Comparison of ENCODE assay signal across 27 mouse cellular contexts in the genomic region with DNA sequence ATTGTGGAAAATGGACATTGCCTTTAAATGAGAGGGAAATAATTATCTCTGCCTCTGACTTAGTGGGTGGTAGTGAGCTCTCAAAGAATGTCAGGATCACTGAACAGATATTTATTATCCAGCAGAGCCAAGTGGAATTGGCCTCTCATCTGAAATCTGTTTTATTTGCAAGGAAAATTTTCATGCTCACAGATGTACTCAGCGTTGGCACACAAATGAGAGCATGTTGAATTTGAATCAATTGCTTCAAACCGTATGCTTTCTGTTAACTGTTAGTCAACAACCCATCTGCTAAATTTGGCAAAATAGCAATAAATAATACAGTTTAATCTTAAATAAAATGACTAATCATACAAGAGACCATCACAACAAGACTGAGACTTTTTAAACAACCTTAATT.
DNase-seq lines count a peak whose midpoint lies in the region; ATAC-seq lines count a peak whose summit lies in the region.
"Had no signal": no experiment of that assay in that cellular context is flagged by ENCODE, and none has a peak within 500 bp of the region (broad histone marks: within the 10 kb centered on the region; RNA-seq: fewer than 3 reads in every experiment).

No protein-coding gene starts in this region.

- 55% methylated on average over 2 of the region's 2 CpGs for WGBS in forebrain, embryonic 15.5 days
- WGBS in forebrain, embryonic 12.5 days = 88% methylated on average over 2 of the region's 2 CpGs
- WGBS in forebrain, embryonic 16.5 days = 49% methylated on average over 2 of the region's 2 CpGs
- 92% methylated on average over 2 of the region's 2 CpGs for WGBS in kidney, embryonic 14.5 days

- H3K36me3 ChIP-seq in forebrain, embryonic 15.5 days = no peaks in the 10 kb centered on the region
- no peaks in the 10 kb centered on the region for H3K36me3 ChIP-seq in forebrain, embryonic 12.5 days (replicated peaks)
- H3K36me3 ChIP-seq in forebrain, embryonic 16.5 days (ENCODE audit: control insufficient read depth, insufficient read depth) = no peaks in the 10 kb centered on the region
- H3K36me3 ChIP-seq in kidney, embryonic 14.5 days (ENCODE audit: control insufficient read depth, insufficient read depth, low read length) = no peaks in the 10 kb centered on the region
- H3K36me3 ChIP-seq: G1E; heart, embryonic 13.5 days; limb, embryonic 10.5 days; liver, embryonic 15.5 days; midbrain, embryonic 13.5 days had no signal

- no peak overlapping the region for H3K9ac ChIP-seq in forebrain, embryonic 15.5 days (replicated peaks)
- H3K9ac ChIP-seq in forebrain, embryonic 12.5 days = no peak overlapping the region
- no peak overlapping the region for H3K9ac ChIP-seq in forebrain, embryonic 16.5 days (replicated peaks; ENCODE audit: low read depth, low read length)
- H3K9ac ChIP-seq in kidney, embryonic 14.5 days (ENCODE audit: low read depth, low read length) = no peak overlapping the region
- H3K9ac ChIP-seq: heart, embryonic 13.5 days; liver, embryonic 15.5 days; midbrain, embryonic 13.5 days had no signal

- DNase-seq in brain, adult 2 months (ENCODE audit: low read depth, low spot score) = peak; percentile 53
- DNase-seq in layer of hippocampus, adult 9-11 months = peak; percentile 24
- DNase-seq in spleen, postnatal 36 days (ENCODE audit: low spot score in 2 of 2) = no peak
- DNase-seq: adrenal gland, adult 2 months; cerebellum, adult 8-10 months; cerebellum, postnatal 36 days; gastrocnemius, postnatal 36 days; heart, adult 2 months; heart, postnatal 14 days; kidney, adult 11 months; kidney, postnatal 4 days; liver; lung, postnatal 14 days; right cerebral cortex, postnatal 25 days; spleen, adult 18-20 months; thymus, postnatal 25 days had no signal

- no peaks in the 10 kb centered on the region for H3K9me3 ChIP-seq in forebrain, embryonic 15.5 days
- H3K9me3 ChIP-seq in forebrain, embryonic 12.5 days = no peaks in the 10 kb centered on the region
- no peaks in the 10 kb centered on the region for H3K9me3 ChIP-seq in forebrain, embryonic 16.5 days (ENCODE audit: control insufficient read depth, low read length)
- no peaks in the 10 kb centered on the region for H3K9me3 ChIP-seq in kidney, embryonic 14.5 days (ENCODE audit: control insufficient read depth, low read length)
- H3K9me3 ChIP-seq: G1E; heart, embryonic 13.5 days; limb, embryonic 10.5 days; liver, embryonic 15.5 days; megakaryocyte, embryonic 14.5 days; midbrain, embryonic 13.5 days had no signal

- H3K4me3 ChIP-seq in forebrain, embryonic 15.5 days = no peak overlapping the region
- no peak overlapping the region for H3K4me3 ChIP-seq in forebrain, embryonic 12.5 days (replicated peaks)
- no peak overlapping the region for H3K4me3 ChIP-seq in forebrain, embryonic 16.5 days (replicated peaks; ENCODE audit: low read length)
- H3K4me3 ChIP-seq in kidney, embryonic 14.5 days (ENCODE audit: low read length) = no peak overlapping the region
- H3K4me3 ChIP-seq: heart, adult 2 months; heart, embryonic 13.5 days; limb, embryonic 10.5 days; liver, embryonic 15.5 days; megakaryocyte, embryonic 14.5 days; midbrain, embryonic 13.5 days had no signal

- H3K4me2 ChIP-seq in forebrain, embryonic 15.5 days (replicated peaks) = no peak overlapping the region
- H3K4me2 ChIP-seq in forebrain, embryonic 12.5 days = no peak overlapping the region
- H3K4me2 ChIP-seq in forebrain, embryonic 16.5 days (ENCODE audit: low read length) = no peak overlapping the region
- H3K4me2 ChIP-seq in kidney, embryonic 14.5 days (replicated peaks; ENCODE audit: low read depth, low read length) = no peak overlapping the region
- H3K4me2 ChIP-seq: heart, embryonic 13.5 days; liver, embryonic 15.5 days; midbrain, embryonic 13.5 days had no signal

- H3K4me1 ChIP-seq in forebrain, embryonic 15.5 days = no peaks in the 10 kb centered on the region
- no peaks in the 10 kb centered on the region for H3K4me1 ChIP-seq in forebrain, embryonic 12.5 days
- H3K4me1 ChIP-seq in forebrain, embryonic 16.5 days (replicated peaks; ENCODE audit: control insufficient read depth, insufficient read depth, low read length) = 0 out of 2 replicates have a peak, but pooled peaks cover 2% of the 10 kb centered on the region
- no peaks in the 10 kb centered on the region for H3K4me1 ChIP-seq in kidney, embryonic 14.5 days (ENCODE audit: control insufficient read depth, insufficient read depth, low read length)
- H3K4me1 ChIP-seq: heart, embryonic 13.5 days; limb, embryonic 10.5 days; liver, embryonic 15.5 days; megakaryocyte, embryonic 14.5 days; midbrain, embryonic 13.5 days had no signal

- H3K27me3 ChIP-seq in forebrain, embryonic 15.5 days = no peaks in the 10 kb centered on the region
- no peaks in the 10 kb centered on the region for H3K27me3 ChIP-seq in forebrain, embryonic 12.5 days
- no peaks in the 10 kb centered on the region for H3K27me3 ChIP-seq in forebrain, embryonic 16.5 days (replicated peaks; ENCODE audit: control insufficient read depth, insufficient read depth, low read length)
- no peaks in the 10 kb centered on the region for H3K27me3 ChIP-seq in kidney, embryonic 14.5 days (ENCODE audit: control insufficient read depth, insufficient read depth, low read length)
- H3K27me3 ChIP-seq: CH12.LX; heart, embryonic 13.5 days; liver, embryonic 15.5 days; megakaryocyte, embryonic 14.5 days; midbrain, embryonic 13.5 days had no signal

- H3K27ac ChIP-seq in forebrain, embryonic 15.5 days (replicated peaks) = no peak overlapping the region
- no peak overlapping the region for H3K27ac ChIP-seq in forebrain, embryonic 12.5 days
- H3K27ac ChIP-seq in forebrain, embryonic 16.5 days (ENCODE audit: low read length) = no peak overlapping the region
- H3K27ac ChIP-seq in kidney, embryonic 14.5 days (ENCODE audit: low read depth, low read length) = no peak overlapping the region
- H3K27ac ChIP-seq: heart, adult 2 months; heart, embryonic 13.5 days; limb, embryonic 10.5 days; liver, embryonic 15.5 days; midbrain, embryonic 13.5 days had no signal

- ATAC-seq in forebrain, embryonic 15.5 days (replicated peaks) = 0 out of 2 replicates have a peak, but pooled peaks have one; percentile 68
- no peak for ATAC-seq in forebrain, embryonic 12.5 days (ENCODE audit: low FRiP score)
- peak; percentile 89 for ATAC-seq in forebrain, embryonic 16.5 days
- no peak for ATAC-seq in kidney, embryonic 14.5 days (ENCODE audit: low FRiP score, low TSS enrichment)
- ATAC-seq: midbrain, embryonic 13.5 days had no signal

Comparison
In these comparisons a context has a peak if more than half of its experiments do, and no peak if none do; other contexts are left out.
1. ATAC-seq: peak in forebrain, embryonic 15.5 days (single experiment) and forebrain, embryonic 16.5 days (single experiment); none in forebrain, embryonic 12.5 days (single experiment) and kidney, embryonic 14.5 days (single experiment).
2. DNase-seq: peak in brain, adult 2 months (single experiment) and layer of hippocampus, adult 9-11 months (single experiment); none in spleen, postnatal 36 days (0 of 2).